Mouse (Mus musculus) adrenal gland, adult 8-10 months (tissue): Measurements from ENCODE around the gene Slc4a2. TPM values are rescaled to one million over a fixed set of nuclear protein-coding genes. Genes with fewer than 3 reads are reported as not detected.
"Not testable (repeated sequence)": the region's sequence is repeated elsewhere in the genome, so short reads cannot be mapped to it uniquely, and the experiment has no call there.

ENCODE experiments used
- DNase-seq: peaks from one replicate; pipeline ENCODE4 v3.0.0; 2022
- total RNA-seq, 4 experiments: library from RNA; stranded (reverse); gene quantifications; 2 replicates each; pipeline ENCODE4 v1.2.4; 2022

The Slc4a2 gene
- total RNA-seq, 4 experiments from 2014 or later = 53.0 to 84.3 (median 65.6) TPM

DNA sequence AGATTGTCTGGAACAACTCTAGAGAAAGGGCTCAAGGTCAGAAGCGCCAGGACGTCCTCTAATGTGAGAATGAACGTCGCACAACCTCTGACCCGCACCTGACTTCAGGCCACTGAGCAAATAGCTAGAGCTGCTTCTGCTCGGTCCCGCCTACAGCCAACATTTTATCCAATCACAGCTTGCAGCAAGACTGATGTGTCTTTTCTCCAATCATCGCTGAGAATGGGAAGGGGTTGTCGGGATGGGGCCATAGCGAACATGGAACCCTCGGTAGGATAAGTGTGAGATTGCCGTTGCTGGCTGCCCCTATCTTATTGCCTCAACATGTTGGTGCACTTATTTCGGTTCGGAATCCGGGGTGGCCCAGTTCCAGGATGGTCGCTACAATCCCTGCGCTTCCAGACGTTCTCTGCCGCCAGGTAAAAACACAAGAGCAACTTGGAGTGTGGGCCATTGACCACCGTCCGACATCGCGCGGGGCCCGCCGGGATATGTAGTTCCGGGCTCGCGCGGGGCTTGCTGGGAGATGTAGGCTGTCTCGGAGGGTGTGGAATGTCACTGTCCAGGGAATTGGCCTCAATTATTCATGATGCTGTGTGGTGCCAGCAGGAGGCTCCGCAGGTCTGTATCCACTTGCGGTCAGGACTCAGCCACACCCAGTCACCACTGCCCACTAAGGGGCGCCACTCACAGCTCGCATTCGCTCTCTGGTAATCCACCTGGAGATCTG is 29.3 kb upstream of the Slc4a2 start:
- DNase-seq = peak; percentile 95

GRCm38 (mm10) chr5:24396254-24396653 is 27.4 kb upstream of the Slc4a2 start:
- DNase-seq = not testable (repeated sequence)

- DNase-seq = no peak
These were observed 24.0 kb upstream of the Slc4a2 start for GRCm38 (mm10) chr5:24399686-24400085.

DNA sequence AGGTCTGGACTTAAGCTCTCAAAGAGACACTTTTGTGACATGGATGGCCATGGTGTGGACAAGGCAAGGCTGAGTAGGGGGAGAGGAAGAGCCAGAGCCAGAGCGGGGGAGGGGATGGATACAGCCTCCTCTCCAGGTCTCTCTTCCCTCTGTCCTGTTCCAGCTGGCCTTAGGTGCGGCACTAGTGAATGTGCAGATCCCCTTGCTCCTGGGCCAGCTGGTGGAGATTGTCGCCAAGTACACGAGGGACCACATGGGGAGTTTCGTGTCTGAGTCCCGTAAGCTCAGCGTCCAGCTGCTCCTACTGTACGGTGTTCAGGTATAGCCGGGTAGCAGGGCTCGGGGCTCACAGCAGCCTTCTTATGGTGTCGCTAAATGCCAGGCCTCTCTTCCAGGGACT is 23.3 kb upstream of the Slc4a2 start:
- DNase-seq = no peak

DNA sequence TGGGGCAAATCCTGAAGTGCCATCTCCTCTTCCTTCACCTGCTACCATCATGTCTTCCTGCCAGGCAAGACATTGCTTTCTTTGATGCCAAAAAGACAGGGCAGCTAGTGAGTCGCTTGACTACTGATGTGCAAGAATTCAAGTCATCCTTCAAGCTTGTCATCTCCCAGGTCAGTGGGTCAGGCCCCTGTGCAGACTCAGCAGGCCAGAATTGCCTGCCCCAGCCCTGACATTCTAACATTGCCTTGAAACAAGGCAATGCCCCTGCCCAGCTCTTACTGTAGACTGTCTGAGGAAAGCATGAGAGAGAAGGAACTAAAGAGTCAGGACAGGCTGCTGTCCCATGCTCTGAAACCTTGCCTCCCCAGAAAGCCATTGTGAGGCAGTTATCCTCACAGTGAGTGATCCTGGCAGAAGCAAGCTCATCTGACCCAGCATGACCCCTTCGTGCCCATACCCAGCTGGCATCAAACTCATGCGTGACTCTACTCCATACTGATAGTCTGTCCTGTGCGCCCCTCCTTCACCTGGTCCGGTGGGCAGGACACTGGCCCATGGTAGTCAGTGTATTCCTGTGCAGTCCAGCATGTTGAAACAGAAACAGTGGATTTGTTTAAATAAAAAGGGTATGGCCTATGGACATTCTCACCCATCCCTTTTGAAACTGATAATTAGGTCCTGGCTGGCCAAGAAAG is 22.6 kb upstream of the Slc4a2 start:
- DNase-seq = no peak

DNA sequence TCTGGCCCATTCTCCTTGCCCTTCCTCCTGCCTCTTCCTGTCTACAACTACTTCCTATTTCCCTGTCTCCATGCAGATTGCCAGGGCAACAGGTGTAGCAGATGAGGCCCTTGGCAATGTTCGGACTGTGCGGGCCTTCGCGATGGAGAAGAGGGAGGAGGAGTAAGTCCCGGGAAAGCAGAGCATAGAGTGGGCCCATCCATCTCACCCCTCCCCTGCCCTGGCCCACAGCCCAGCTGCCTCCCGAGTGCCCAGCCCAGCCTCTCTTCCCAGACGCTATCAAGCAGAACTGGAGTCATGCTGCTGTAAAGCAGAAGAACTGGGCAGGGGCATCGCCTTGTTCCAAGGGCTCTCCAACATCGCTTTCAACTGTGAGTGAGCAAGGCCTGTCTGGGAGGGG is 21.7 kb upstream of the Slc4a2 start:
- no peak for DNase-seq

GRCm38 (mm10) chr5:24404594-24405360 is 18.9 kb upstream of the Slc4a2 start:
- DNase-seq = no peak

DNA sequence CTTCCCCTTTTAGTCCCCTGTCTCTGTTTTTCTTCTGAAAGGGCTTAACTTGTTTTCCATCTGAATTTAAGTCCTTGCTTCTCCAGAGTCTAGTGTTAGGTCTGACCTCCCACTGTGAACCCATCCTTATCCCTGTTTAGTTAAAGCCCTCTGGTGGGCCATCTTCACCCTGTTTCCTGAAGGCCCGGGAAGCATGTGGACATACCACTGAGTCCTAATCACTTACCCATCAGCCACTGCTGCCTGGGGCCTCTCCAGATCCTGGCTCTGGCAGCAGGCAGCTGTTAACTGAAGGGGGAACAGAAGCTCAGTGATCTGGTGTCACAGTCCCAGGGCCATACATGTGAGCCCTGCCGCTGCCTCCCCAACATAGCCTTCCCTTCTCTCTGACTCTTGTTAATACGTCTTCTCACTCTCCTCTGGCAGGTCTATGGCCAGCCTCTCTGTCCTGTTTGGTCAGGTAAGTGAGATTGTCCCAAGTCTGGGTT is 18.2 kb upstream of the Slc4a2 start:
- DNase-seq = no peak

DNA sequence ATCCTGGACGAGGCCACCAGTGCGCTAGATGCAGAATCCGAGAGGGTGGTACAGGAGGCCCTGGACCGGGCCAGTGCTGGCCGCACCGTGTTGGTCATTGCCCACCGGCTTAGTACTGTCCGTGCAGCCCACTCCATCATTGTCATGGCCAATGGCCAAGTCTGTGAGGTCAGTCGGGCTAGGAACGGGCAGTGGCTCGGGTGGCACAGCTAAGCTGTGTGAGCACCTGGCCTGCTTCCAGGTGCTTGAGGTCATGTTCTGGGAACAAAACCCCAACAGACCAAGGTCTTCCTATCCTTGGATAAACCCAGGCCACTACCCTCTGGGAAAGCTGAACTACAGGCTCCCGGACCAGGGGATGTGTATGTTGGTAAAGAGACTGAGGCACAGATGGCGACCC is 15.0 kb upstream of the Slc4a2 start:
- DNase-seq = peak; percentile 64

DNA sequence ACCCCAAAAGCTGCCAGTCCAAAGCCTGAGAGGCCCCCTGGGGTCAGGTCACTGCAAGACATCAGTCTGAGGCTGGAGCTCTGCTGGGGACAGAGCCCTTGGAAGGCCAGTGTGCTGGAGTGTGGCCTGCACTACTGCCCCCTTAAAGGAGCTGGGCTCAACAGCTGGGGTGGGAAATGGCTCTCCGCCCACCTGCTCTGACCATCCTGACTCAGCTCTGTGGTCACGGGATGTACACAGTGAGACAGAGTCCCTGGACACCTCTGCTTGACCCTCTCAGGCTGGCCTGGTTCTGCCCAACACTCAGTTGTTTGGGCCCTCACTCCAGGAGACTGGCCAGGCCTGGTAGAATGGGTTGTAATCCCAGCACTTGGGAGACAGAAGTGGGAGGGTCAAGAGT is 14.2 kb upstream of the Slc4a2 start:
- DNase-seq = no peak

GRCm38 (mm10) chr5:24412063-24412462 is 11.6 kb upstream of the Slc4a2 start:
- DNase-seq = no peak

DNA sequence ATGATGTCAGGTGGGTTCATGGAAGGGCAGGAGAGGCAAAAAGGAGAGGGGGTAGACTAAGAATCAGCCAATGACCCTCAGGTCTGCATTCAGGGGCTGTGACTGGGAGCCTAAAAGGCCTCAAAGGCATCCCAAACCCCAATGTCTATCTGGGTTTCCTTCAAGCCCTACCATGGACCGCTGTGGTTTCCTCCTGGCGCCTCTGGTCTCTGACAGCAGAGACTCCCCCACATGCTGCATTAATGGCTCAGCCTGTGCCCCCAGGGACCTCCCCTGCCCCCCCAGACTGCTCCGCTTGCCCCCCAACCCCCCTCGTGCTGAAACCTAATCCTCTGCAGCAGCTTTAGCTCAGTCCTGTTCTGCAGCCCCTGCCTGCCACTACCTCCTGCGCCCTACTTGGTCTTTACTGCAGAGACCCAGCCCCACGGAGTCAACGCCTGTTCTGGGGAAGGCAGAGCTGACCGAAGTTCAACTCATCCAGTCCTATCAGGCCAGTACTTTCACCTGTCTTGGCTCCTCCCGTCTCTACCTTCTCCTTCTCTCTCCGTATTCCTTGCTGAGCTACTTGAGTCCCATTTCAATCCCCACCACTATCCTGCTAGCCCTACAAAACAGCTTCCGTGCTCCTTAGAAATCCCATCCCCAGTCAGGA is 10.5 kb upstream of the Slc4a2 start, which contains the start of gene Asic3:
Gene Asic3 (plus strand): TSS at position 351 of the 652 bp plus-strand sequence.
- no peak for DNase-seq

- DNase-seq = no peak
These were observed 9.7 kb upstream of the Slc4a2 start for GRCm38 (mm10) chr5:24413938-24414337.

- peak; percentile 50 for DNase-seq
These were observed 7.4 kb upstream of the Slc4a2 start for GRCm38 (mm10) chr5:24416222-24416736.

GRCm38 (mm10) chr5:24417587-24417986 is 6.0 kb upstream of the Slc4a2 start:
- no peak for DNase-seq

- DNase-seq = no peak
These were observed 3.3 kb upstream of the Slc4a2 start for GRCm38 (mm10) chr5:24420381-24420780.

- DNase-seq = no peak
These were observed 556 bp downstream of the Slc4a2 start for GRCm38 (mm10) chr5:24424004-24424781.

DNA sequence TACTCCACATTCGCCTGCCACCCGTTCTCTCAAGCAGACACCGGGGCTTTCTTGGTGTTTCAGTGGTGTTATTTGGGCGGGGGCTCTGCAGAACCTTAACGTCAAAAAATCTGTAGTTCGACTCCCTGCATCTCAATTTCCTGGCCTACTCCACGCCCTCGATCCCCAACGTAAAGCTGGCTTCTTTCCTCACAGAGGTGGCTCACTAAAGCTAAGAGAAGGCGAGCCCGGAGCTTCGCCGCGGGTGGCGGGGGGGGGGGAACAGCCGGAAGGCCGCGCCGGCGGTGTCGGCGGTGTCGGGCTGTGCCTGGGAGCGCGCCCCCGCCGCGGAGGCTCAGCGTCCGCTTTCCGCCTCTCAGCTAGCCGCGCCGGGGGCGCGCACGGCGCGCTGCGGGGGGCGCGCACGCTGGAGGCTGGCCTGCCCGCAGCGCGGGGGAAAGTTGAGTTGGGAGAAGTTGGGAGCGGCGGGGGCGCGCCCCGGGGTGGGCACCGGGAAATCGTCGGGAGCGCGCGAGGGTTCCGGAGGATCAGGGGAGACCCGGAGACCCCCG is 1.3 kb downstream of the Slc4a2 start:
- peak; percentile 71 for DNase-seq

DNA sequence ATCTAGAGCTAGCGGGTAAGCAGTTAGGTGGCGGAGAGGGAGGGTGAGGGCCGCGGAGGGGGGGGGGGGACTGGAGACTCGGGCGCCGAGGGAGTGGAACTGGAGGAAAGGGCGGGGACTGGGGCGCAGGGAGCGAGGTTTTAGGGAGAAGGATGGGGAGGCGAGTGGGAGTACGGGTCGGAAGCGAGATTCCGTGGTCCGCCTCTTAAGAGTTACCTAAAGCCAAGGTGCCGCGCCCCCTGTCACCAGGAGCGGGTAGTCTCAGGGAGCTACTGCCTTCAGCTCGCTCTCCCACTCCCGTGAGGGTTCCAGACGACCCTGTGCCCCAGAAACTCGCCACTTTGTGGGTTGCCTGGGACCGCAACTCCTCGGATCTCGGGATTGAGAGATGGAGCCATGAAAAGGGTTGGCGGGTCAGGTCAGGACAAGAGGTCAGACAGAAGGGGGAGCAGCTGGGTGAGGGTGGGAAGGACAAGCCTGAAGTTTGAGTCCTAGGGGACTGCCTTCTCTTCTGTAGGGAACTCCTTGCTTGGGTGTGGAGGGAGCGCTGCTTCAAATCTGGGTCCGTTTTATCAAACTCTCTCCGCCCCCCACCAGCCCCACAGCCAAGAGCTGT is 1.9 kb downstream of the Slc4a2 start:
- DNase-seq = peak; percentile 45

DNA sequence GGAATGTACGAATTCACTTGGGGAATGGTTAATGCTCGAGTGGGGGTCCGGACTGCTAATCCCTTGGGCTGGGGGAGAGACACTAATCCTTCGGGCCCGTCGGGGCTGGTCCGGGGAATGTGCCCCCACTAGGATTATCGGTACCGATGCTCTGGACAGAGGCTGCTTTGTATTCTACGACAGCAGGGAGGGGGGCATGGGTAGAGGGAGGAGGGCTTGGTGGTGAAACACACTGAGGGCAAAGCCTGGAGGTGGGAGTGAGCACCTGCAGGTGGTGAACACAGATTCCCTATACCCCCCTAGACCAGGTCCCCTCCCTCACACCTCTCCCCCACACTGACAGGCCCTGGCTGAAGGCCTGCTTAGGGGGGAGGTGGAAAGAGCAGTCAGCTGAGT is 2.4 kb downstream of the Slc4a2 start:
- DNase-seq = no peak
